Mouse (Mus musculus): ENCODE measurements around the gene Crocc2. TPM values are rescaled to one million over a fixed set of nuclear protein-coding genes. Genes with fewer than 3 reads are reported as not detected.
"Not testable (repeated sequence)": the region's sequence is repeated elsewhere in the genome, so short reads cannot be mapped to it uniquely, and the experiment has no call there.

The Crocc2 gene
- polyA plus RNA-seq, 1 experiment from 2014 or later: 0.23 TPM

- not testable (repeated sequence) for H3K27ac ChIP-seq (ENCODE audit: low read length); H3K9ac ChIP-seq (replicated peaks; ENCODE audit: low read depth, low read length); H3K36me3 ChIP-seq (ENCODE audit: control insufficient read depth, insufficient read depth, low read length); H3K9me3 ChIP-seq (ENCODE audit: control insufficient read depth, low read depth, low read length); H3K4me3 ChIP-seq (ENCODE audit: low read depth, low read length); H3K27me3 ChIP-seq (ENCODE audit: control insufficient read depth, insufficient read depth, low read length); H3K4me2 ChIP-seq (replicated peaks; ENCODE audit: low read depth, low read length); ATAC-seq (ENCODE audit: insufficient number of reproducible peaks, insufficient read depth, low FRiP score, low read depth); H3K4me1 ChIP-seq (ENCODE audit: control insufficient read depth, insufficient read depth, low read length)
- WGBS: 83% methylated on average over 2 of the region's 2 CpGs
Observed at GRCm38 (mm10) chr1:93197454-93197853, 28.9 kb downstream of the Crocc2 start.

- Histone ChIP-seq H3K4me3 (ENCODE audit: low read depth, low read length) (no peak overlapping the region), H3K9me3 (ENCODE audit: control insufficient read depth, low read depth, low read length) (no peaks in the 10 kb centered on the region), H3K27me3 (ENCODE audit: control insufficient read depth, insufficient read depth, low read length) (no peaks in the 10 kb centered on the region), H3K36me3 (ENCODE audit: control insufficient read depth, insufficient read depth, low read length) (no peaks in the 10 kb centered on the region), H3K4me2 (replicated peaks; ENCODE audit: low read depth, low read length) (no peak overlapping the region), H3K9ac (replicated peaks; ENCODE audit: low read depth, low read length) (no peak overlapping the region), H3K4me1 (ENCODE audit: control insufficient read depth, insufficient read depth, low read length) (no peaks in the 10 kb centered on the region), H3K27ac (ENCODE audit: low read length) (no peak overlapping the region)
- no peak for ATAC-seq (ENCODE audit: insufficient number of reproducible peaks, insufficient read depth, low FRiP score, low read depth)
- WGBS: 85% methylated on average over 3 of the region's 3 CpGs
Observed at GRCm38 (mm10) chr1:93197916-93198315, 29.4 kb downstream of the Crocc2 start.

GRCm38 (mm10) chr1:93206277-93206970, 37.9 kb downstream of the Crocc2 start:
- ATAC-seq (ENCODE audit: insufficient number of reproducible peaks, insufficient read depth, low FRiP score, low read depth): no peak
- Histone ChIP-seq H3K4me3 (ENCODE audit: low read depth, low read length) (no peak overlapping the region), H3K36me3 (ENCODE audit: control insufficient read depth, insufficient read depth, low read length) (no peaks in the 10 kb centered on the region), H3K4me1 (ENCODE audit: control insufficient read depth, insufficient read depth, low read length) (peaks cover 20% of the 10 kb centered on the region), H3K4me2 (replicated peaks; ENCODE audit: low read depth, low read length) (no peak overlapping the region), H3K27me3 (ENCODE audit: control insufficient read depth, insufficient read depth, low read length) (no peaks in the 10 kb centered on the region), H3K9me3 (ENCODE audit: control insufficient read depth, low read depth, low read length) (no peaks in the 10 kb centered on the region), H3K27ac (ENCODE audit: low read length) (no peak overlapping the region), H3K9ac (replicated peaks; ENCODE audit: low read depth, low read length) (no peak overlapping the region)
- 59% methylated on average over 12 of the region's 12 CpGs for WGBS

- Histone ChIP-seq H3K9ac (replicated peaks; ENCODE audit: low read depth, low read length) (no peak overlapping the region), H3K4me3 (ENCODE audit: low read depth, low read length) (no peak overlapping the region), H3K27me3 (ENCODE audit: control insufficient read depth, insufficient read depth, low read length) (no peaks in the 10 kb centered on the region), H3K36me3 (ENCODE audit: control insufficient read depth, insufficient read depth, low read length) (no peaks in the 10 kb centered on the region), H3K4me1 (ENCODE audit: control insufficient read depth, insufficient read depth, low read length) (peaks cover 28% of the 10 kb centered on the region), H3K4me2 (replicated peaks; ENCODE audit: low read depth, low read length) (no peak overlapping the region), H3K9me3 (ENCODE audit: control insufficient read depth, low read depth, low read length) (no peaks in the 10 kb centered on the region), H3K27ac (ENCODE audit: low read length) (no peak overlapping the region)
- no peak for ATAC-seq (ENCODE audit: insufficient number of reproducible peaks, insufficient read depth, low FRiP score, low read depth)
- 89% methylated on average over 4 of the region's 4 CpGs for WGBS
Observed at GRCm38 (mm10) chr1:93207536-93208064, 39.1 kb downstream of the Crocc2 start.

GRCm38 (mm10) chr1:93210213-93210641, 41.7 kb downstream of the Crocc2 start:
- Histone ChIP-seq H3K36me3 (ENCODE audit: control insufficient read depth, insufficient read depth, low read length) (no peaks in the 10 kb centered on the region), H3K9ac (replicated peaks; ENCODE audit: low read depth, low read length) (no peak overlapping the region), H3K9me3 (ENCODE audit: control insufficient read depth, low read depth, low read length) (no peaks in the 10 kb centered on the region), H3K4me1 (ENCODE audit: control insufficient read depth, insufficient read depth, low read length) (peaks cover 28% of the 10 kb centered on the region), H3K27me3 (ENCODE audit: control insufficient read depth, insufficient read depth, low read length) (no peaks in the 10 kb centered on the region), H3K4me2 (replicated peaks; ENCODE audit: low read depth, low read length) (peak overlapping the region; percentile 20; the same call in 1 of the 2 replicates), H3K4me3 (ENCODE audit: low read depth, low read length) (no peak overlapping the region), H3K27ac (ENCODE audit: low read length) (peak overlapping the region; percentile 83)
- 9% methylated on average over 9 of the region's 9 CpGs for WGBS
- peak; percentile 79 for ATAC-seq (ENCODE audit: insufficient number of reproducible peaks, insufficient read depth, low FRiP score, low read depth)

- no peak overlapping the region for H3K4me2 ChIP-seq (replicated peaks; ENCODE audit: low read depth, low read length)
- peak overlapping the region; percentile 83 for H3K27ac ChIP-seq (ENCODE audit: low read length)
- H3K4me3 ChIP-seq (ENCODE audit: low read depth, low read length): no peak overlapping the region
- ATAC-seq (ENCODE audit: insufficient number of reproducible peaks, insufficient read depth, low FRiP score, low read depth): peak; percentile 3; the same call in 1 of the 2 replicates
- peaks cover 28% of the 10 kb centered on the region for H3K4me1 ChIP-seq (ENCODE audit: control insufficient read depth, insufficient read depth, low read length)
- H3K36me3 ChIP-seq (ENCODE audit: control insufficient read depth, insufficient read depth, low read length): no peaks in the 10 kb centered on the region
- H3K9ac ChIP-seq (replicated peaks; ENCODE audit: low read depth, low read length): no peak overlapping the region
- no peaks in the 10 kb centered on the region for H3K27me3 ChIP-seq (ENCODE audit: control insufficient read depth, insufficient read depth, low read length)
- no peaks in the 10 kb centered on the region for H3K9me3 ChIP-seq (ENCODE audit: control insufficient read depth, low read depth, low read length)
- 69% methylated on average over 11 of the region's 11 CpGs for WGBS
Observed at GRCm38 (mm10) chr1:93211019-93211418, 42.5 kb downstream of the Crocc2 start.

GRCm38 (mm10) chr1:93211549-93212220, 43.2 kb downstream of the Crocc2 start:
- Histone ChIP-seq H3K9me3 (ENCODE audit: control insufficient read depth, low read depth, low read length) (no peaks in the 10 kb centered on the region), H3K4me3 (ENCODE audit: low read depth, low read length) (no peak overlapping the region), H3K4me1 (ENCODE audit: control insufficient read depth, insufficient read depth, low read length) (peaks cover 28% of the 10 kb centered on the region), H3K4me2 (replicated peaks; ENCODE audit: low read depth, low read length) (no peak overlapping the region), H3K27me3 (ENCODE audit: control insufficient read depth, insufficient read depth, low read length) (no peaks in the 10 kb centered on the region), H3K9ac (replicated peaks; ENCODE audit: low read depth, low read length) (no peak overlapping the region), H3K27ac (ENCODE audit: low read length) (peak overlapping the region; percentile 83), H3K36me3 (ENCODE audit: control insufficient read depth, insufficient read depth, low read length) (no peaks in the 10 kb centered on the region)
- peak; percentile 57; the same call in 1 of the 2 replicates for ATAC-seq (ENCODE audit: insufficient number of reproducible peaks, insufficient read depth, low FRiP score, low read depth)
- WGBS: 34% methylated on average over 10 of the region's 10 CpGs

- H3K4me3 ChIP-seq (ENCODE audit: low read depth, low read length): no peak overlapping the region
- H3K27me3 ChIP-seq (ENCODE audit: control insufficient read depth, insufficient read depth, low read length): no peaks in the 10 kb centered on the region
- H3K9me3 ChIP-seq (ENCODE audit: control insufficient read depth, low read depth, low read length): no peaks in the 10 kb centered on the region
- WGBS: 69% methylated on average over 7 of the region's 7 CpGs
- H3K4me2 ChIP-seq (replicated peaks; ENCODE audit: low read depth, low read length): no peak overlapping the region
- no peaks in the 10 kb centered on the region for H3K36me3 ChIP-seq (ENCODE audit: control insufficient read depth, insufficient read depth, low read length)
- no peak for ATAC-seq (ENCODE audit: insufficient number of reproducible peaks, insufficient read depth, low FRiP score, low read depth)
- peaks cover 28% of the 10 kb centered on the region for H3K4me1 ChIP-seq (ENCODE audit: control insufficient read depth, insufficient read depth, low read length)
- H3K9ac ChIP-seq (replicated peaks; ENCODE audit: low read depth, low read length): no peak overlapping the region
- peak overlapping the region; percentile 83; the same call in 1 of the 2 replicates for H3K27ac ChIP-seq (ENCODE audit: low read length)
Observed at GRCm38 (mm10) chr1:93212441-93212840, 43.9 kb downstream of the Crocc2 start.
